Mouse (Mus musculus) urinary bladder, postnatal 25 days (tissue): ENCODE measurements around the gene Ccdc110.

Experiments used
- DNase-seq: peaks from one replicate; pipeline ENCODE4 v3.0.0; 2022; ENCODE audit warnings: low spot score

The Ccdc110 gene

DNA sequence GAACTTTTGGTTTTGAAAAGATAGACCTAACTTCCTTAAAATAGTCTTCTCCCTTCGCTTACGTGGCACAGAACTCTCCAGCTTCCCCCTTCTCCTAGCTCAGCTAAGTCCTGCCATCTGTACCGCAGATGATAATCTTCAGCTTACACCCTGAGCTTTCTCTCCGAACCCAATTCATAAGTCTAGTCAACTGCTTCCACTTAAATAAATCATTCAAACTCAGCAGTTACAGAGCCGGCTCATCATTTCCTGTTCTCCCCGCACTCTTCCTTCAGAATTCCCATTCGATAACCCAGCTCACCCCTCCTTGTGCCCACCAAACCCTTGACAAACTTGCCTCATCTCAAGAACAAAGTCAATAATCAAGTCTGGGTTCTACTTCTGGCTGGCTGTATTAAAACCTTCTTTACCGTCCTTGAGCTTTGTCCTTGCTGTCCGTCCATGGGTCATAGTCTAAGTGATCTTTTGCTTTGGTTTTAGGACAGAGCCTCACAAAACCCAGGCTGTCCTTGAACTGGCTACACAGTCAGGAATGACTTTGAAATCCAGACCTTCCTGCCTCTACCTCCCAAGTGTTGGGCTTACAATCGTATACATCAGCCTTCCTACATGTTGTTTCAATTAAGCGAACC is 41.5 kb downstream of the Ccdc110 start:
- no peak for DNase-seq

DNA sequence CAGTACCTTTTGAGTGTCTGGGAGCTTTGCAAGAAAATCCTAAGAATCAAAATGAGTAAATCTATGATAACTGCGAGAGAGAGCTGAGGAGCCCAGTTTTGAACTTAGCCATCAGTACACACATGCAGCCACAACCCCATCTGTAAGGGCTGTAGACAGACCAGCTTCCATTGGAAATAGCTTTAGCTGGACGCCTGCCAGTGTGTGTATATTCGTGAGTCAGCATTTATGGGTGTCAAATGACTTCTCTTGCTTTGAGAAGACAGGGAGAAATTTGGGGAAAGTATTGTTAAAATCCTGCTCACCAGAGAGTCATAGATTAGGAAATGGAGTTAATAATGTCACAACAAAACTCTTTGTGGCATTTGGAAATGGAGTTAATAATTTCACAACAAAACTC is 52.2 kb downstream of the Ccdc110 start:
- no peak for DNase-seq

- no peak for DNase-seq
Observed at GRCm38 (mm10) chr8:45988189-45988588, 53.8 kb downstream of the Ccdc110 start.

- no peak for DNase-seq
Observed at GRCm38 (mm10) chr8:45990631-45991310, 56.4 kb downstream of the Ccdc110 start.
